Mouse (Mus musculus): Measurements from ENCODE around the gene Sult2a4.
"Not testable (repeated sequence)": the region's sequence is repeated elsewhere in the genome, so short reads cannot be mapped to it uniquely, and the experiment has no call there.

DNA sequence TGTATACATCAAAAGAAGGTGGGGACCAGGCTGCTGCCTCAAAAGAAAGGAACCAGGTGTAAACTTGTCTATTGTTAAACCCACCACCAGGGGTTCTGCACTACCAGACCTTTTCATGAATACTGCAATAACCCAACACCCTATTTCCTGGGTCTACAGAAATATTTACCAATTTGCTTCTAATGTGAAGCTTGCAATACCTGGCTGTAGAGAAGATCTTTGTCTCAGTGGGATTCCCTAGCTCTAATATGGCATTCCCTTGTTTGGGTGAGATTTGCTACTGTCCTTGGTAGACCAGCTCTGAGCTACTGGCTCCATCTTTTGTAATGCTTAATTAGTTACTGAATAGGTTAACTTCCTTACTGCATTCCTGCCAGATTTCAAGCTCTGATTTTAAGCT is 21.3 kb upstream of the Sult2a4 start:
- TF ChIP-seq CTCF, EP300 (IDR thresholded peaks at IDR 0.05; ENCODE audit: low read depth): not testable (repeated sequence)
